Mouse (Mus musculus) megakaryocyte, embryonic 14.5 days (primary cell): Measurements from ENCODE around the gene Irs2. TPM values are rescaled to one million over a fixed set of nuclear protein-coding genes. Genes with fewer than 3 reads are reported as not detected.
A peak's percentile ranks its signal among the peaks of the same experiment; 100 is the strongest.

Experiments
- H3K27me3 ChIP-seq: replicated peaks from 2 replicates; pipeline ENCODE3; 2012; ENCODE audit warnings: inconsistent platforms
- H3K36me3 ChIP-seq: replicated peaks from 2 replicates; pipeline ENCODE3; 2012; ENCODE audit warnings: low read length, inconsistent platforms, mixed read lengths
- H3K4me1 ChIP-seq: 2 replicates; pipeline ENCODE4 v1.6.1; 2012; ENCODE audit warnings: inconsistent platforms
- H3K4me3 ChIP-seq: replicated peaks from 2 replicates; pipeline ENCODE3; 2012; ENCODE audit warnings: moderate library complexity, mild to moderate bottlenecking, inconsistent platforms
- H3K9me3 ChIP-seq: 2 replicates; pipeline ENCODE4 v1.6.1; 2012; ENCODE audit warnings: inconsistent platforms
- FLI1 ChIP-seq: IDR thresholded peaks from 2 replicates; pipeline ENCODE4 v1.6.1; 2012; ENCODE audit warnings: low read length, inconsistent platforms, mixed read lengths
- GATA1 ChIP-seq: IDR thresholded peaks from 3 replicates; pipeline ENCODE4 v1.6.1; 2012; ENCODE audit warnings: mixed read lengths, low read length, inconsistent platforms, borderline replicate concordance
- polyA plus RNA-seq: library from polyadenylated mRNA; stranded (reverse); fragments of >175 nt; gene quantifications from 2 replicates; pipeline ENCODE4 v1.2.3, GENCODE M21; 2012; ENCODE audit warnings: low replicate concordance; ENCODE audit not compliant: insufficient read depth

The Irs2 gene
- polyA plus RNA-seq, 1 experiment: 77.5 TPM

GRCm38 (mm10) chr8:11009431-11010071 lies 1.3 kb upstream of the Irs2 start:
- Histone ChIP-seq H3K9me3 (no peaks in the 10 kb centered on the region), H3K4me3 (peak overlapping the region; percentile 100), H3K4me1 (peaks cover 67% of the 10 kb centered on the region), H3K27me3 (no peaks in the 10 kb centered on the region), H3K36me3 (peaks cover 33% of the 10 kb centered on the region)
- TF ChIP-seq FLI1: no peak
- TF ChIP-seq GATA1: no peak

GRCm38 (mm10) chr8:11008842-11009420 lies 673 bp upstream of the Irs2 start:
- Histone ChIP-seq H3K36me3 (peaks cover 39% of the 10 kb centered on the region), H3K4me3 (peak overlapping the region; percentile 100), H3K9me3 (no peaks in the 10 kb centered on the region), H3K4me1 (peaks cover 66% of the 10 kb centered on the region), H3K27me3 (no peaks in the 10 kb centered on the region)
- TF ChIP-seq FLI1 (no peak), GATA1 (no peak)

DNA sequence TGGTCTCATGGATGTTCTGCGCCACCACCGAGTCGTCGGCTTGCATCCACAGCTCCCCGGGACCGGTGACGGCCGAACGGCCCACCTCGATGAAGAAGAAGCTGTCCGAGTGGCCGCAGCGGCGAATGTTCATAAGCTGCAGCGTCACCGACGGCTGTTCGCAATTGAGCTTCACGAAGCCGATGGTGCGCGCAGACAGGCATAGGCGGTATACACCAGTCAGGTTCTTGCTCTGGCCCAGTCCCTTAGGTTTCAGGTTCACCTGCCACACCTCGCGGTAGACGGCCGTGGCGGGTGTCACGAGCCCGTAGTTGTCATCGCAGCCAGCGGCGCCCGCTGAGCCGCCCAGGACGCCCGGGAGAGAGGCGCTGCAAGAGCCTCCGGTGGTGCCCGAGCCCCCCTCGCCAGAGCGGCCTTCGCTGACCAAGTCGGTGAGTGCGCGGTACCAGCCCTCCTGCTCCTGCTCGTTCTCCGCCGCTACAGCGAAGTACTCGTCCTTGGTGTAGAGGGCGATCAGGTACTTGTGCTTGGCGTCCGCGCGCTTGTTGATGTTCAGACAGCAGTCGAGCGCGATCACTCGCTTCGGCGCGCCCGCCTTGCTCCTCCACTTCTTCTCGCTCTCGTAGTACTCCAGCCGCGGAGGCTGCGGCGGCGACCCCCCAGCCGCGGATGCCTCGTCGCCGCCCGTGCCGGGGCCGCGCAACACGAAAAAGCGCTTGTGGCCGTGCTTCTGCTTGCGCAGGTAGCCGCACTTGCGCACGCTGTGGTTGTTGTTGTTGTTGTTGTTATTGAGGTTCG lies 478 bp downstream of the Irs2 start:
- Histone ChIP-seq H3K4me3 (peak overlapping the region; percentile 100), H3K27me3 (no peaks in the 10 kb centered on the region), H3K4me1 (peaks cover 55% of the 10 kb centered on the region), H3K36me3 (peaks cover 51% of the 10 kb centered on the region), H3K9me3 (no peaks in the 10 kb centered on the region)
- TF ChIP-seq FLI1: no peak
- TF ChIP-seq GATA1: no peak

DNA sequence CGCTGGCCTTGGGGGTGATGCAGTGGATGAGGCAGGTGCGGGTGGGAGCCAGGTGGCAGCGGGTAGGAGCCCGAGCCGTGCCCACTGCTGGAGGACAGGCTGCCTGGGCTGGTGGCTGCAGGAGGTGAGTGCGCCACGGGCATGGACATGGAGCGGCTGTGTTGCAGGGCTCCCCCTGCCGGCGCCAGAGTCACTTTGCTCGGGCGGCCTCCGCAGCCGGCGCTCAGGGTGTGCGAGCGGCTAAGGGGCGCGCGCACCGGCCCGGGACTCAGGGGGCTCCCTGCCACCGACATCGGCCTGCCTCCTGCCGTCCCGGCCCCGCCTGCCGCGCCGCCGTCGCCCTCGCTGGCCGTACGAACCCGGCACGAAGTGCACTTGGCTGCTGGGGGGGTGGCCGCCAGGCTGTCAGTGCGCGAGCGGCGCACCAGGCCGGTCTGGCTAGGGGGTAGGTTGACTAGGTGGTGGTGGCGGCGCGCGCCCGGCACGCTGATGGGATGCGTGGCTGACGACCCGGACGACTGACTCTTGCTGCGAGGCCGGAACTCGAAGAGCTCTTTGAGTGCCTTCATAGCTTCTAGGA lies 1.2 kb downstream of the Irs2 start:
- no peaks in the 10 kb centered on the region for H3K27me3 ChIP-seq

GRCm38 (mm10) chr8:11006276-11006630 lies 2.0 kb downstream of the Irs2 start:
- H3K4me3 ChIP-seq: peak overlapping the region; percentile 100
- H3K4me1 ChIP-seq: peaks cover 55% of the 10 kb centered on the region
- no peaks in the 10 kb centered on the region for H3K9me3 ChIP-seq
- no peaks in the 10 kb centered on the region for H3K27me3 ChIP-seq
- no peak for TF ChIP-seq FLI1
- TF ChIP-seq GATA1: no peak
- peaks cover 66% of the 10 kb centered on the region for H3K36me3 ChIP-seq

More for the DNA sequence above, 1.2 kb downstream of the Irs2 start:
- peaks cover 55% of the 10 kb centered on the region for H3K4me1 ChIP-seq
- H3K36me3 ChIP-seq: peaks cover 57% of the 10 kb centered on the region
- H3K4me3 ChIP-seq: peak overlapping the region; percentile 100
- TF ChIP-seq GATA1 (no peak), FLI1 (no peak)
- H3K9me3 ChIP-seq: no peaks in the 10 kb centered on the region

DNA sequence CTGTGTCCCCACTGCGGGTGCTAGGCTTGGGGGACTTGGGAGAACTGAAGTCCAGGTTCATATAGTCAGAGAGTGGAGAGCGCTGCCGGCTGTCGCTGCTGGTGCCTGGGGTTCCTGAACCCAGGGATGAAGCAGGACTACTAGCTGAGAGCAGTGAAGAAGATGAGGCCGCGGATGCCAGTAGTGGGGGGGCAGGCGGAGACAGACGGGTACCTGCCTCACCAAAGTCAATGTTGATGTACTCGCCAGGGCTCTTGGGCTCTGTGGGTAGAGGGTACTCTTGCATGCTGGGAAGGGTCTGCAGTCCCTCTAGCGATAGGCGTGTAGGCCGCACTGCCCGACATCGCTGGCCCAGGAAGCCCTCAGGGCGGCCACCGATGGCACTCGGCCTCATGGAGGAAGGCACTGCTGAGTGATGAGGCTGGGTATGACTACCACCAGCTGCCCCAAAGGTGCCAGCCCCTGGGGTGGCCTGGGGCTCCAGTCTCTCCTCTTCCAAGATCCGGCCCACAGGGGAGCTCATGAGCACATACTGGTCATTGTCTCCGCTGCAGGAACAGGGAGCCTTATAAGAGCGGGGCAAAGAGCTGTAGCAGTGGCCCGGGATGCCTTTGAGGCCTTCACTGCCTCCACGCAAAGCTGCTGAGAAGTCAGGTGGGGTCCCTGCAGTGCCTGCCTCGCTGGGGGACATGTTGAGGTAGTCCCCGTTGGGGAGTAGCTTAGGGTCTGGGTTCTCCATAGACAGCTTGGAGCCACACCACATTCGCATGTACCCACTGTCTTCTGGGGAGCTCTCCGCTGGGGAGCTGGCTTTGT lies 2.6 kb downstream of the Irs2 start:
- TF ChIP-seq FLI1 (no peak), GATA1 (no peak)
- Histone ChIP-seq H3K27me3 (no peaks in the 10 kb centered on the region), H3K4me3 (peak overlapping the region; percentile 100), H3K36me3 (peaks cover 72% of the 10 kb centered on the region), H3K4me1 (peaks cover 55% of the 10 kb centered on the region), H3K9me3 (no peaks in the 10 kb centered on the region)

DNA sequence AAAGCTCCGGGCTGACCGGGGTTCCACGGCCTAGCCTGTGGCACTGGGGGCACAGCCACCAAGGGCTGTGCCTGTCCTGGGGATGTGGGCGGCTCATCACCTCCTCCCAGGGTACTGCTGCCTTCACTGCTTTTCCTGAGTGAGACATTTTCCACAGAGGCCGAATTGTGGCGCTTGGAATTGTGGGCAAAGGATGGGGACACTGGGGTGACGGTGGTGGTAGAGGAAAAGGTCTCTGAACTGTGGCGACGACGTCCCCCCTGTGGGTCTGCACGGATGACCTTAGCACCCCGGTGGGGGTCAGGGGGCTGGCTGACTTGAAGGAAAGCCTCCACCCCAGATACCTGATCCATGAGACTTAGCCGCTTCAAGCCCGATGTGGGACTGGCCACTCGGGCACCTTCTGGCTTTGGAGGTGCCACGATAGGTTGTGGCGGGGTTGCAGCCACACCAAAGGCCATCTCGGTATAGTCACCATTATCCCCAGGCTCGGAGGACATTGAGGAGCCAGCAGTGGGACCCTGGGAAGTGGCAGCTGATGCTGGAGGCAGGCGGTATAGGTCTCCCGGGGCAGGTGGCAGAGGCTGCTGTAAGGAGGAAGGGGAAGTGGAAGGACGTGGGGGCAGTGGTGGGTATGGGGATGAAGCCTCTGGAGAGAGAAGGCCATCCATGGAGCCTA lies 3.3 kb downstream of the Irs2 start:
- TF ChIP-seq FLI1 (no peak), GATA1 (no peak)
- Histone ChIP-seq H3K4me1 (peaks cover 55% of the 10 kb centered on the region), H3K27me3 (no peaks in the 10 kb centered on the region), H3K9me3 (no peaks in the 10 kb centered on the region), H3K36me3 (peaks cover 79% of the 10 kb centered on the region), H3K4me3 (peak overlapping the region; percentile 100)

GRCm38 (mm10) chr8:11003917-11004470 lies 4.3 kb downstream of the Irs2 start:
- Histone ChIP-seq H3K27me3 (no peaks in the 10 kb centered on the region), H3K9me3 (no peaks in the 10 kb centered on the region), H3K4me3 (peak overlapping the region; percentile 100), H3K36me3 (peaks cover 88% of the 10 kb centered on the region), H3K4me1 (peaks cover 60% of the 10 kb centered on the region)
- no peak for TF ChIP-seq FLI1
- TF ChIP-seq GATA1: no peak

- TF ChIP-seq FLI1: no peak
- no peak for TF ChIP-seq GATA1
- Histone ChIP-seq H3K4me3 (peak overlapping the region; percentile 100), H3K9me3 (no peaks in the 10 kb centered on the region), H3K4me1 (peaks cover 67% of the 10 kb centered on the region), H3K36me3 (peaks cover 96% of the 10 kb centered on the region), H3K27me3 (no peaks in the 10 kb centered on the region)
Measured at GRCm38 (mm10) chr8:11003253-11003652, 5.0 kb downstream of the Irs2 start.
